Mouse (Mus musculus): ENCODE measurements around the gene Coro2b. TPM values are rescaled to one million over a fixed set of nuclear protein-coding genes. Genes with fewer than 3 reads are reported as not detected.

Coro2b gene
- polyA plus RNA-seq, 1 experiment, result 3.1 TPM

DNA sequence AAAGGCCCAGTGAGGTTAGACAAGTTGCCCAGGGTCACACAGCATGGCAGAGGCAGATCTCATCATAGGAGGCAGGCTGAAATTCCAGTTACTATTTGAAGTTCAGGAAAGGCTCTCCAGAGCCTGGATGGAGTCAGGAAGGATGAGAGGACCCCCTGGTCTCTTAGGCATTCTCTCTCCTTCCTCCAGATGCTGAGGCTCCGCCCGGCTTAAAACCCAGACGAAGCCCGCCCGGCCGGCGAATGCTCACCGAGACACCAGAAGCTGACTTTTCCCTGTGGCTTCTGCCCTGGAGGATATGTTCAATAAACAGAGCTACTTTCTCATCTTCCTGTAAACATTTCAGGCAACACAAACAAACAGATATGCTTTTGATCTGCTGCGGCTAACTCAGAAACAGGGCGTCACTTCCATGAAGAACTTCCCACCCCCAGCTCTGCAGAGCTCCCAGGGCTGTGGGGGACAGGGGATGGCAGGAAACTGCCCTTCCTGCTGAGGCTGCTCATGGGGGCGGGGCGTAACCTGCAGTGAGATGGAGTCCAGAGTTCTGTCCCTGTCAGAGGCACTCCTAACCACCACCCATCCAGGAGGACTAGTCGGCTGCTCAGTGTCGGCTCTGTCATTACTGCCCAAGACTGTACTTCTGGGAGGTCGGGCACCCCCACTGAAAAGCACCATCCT lies 13.9 kb downstream of the Coro2b start:
- H3K9me3 ChIP-seq (replicated peaks; ENCODE audit: control insufficient read depth, insufficient read depth, low read length, poor library complexity, severe bottlenecking), result no peaks in the 10 kb centered on the region
- no peaks in the 10 kb centered on the region for H3K36me3 ChIP-seq (ENCODE audit: control insufficient read depth, insufficient read depth, low read length, poor library complexity, severe bottlenecking)
- TF ChIP-seq EP300 (IDR thresholded peaks at IDR 0.05; ENCODE audit: insufficient read depth, low read depth, low read length) (no peak), CTCF (IDR thresholded peaks at IDR 0.05; ENCODE audit: low read depth, low read length) (no peak), POLR2A (IDR thresholded peaks at IDR 0.05; ENCODE audit: insufficient read depth, low read length) (no peak)
- no peak overlapping the region for H3K4me3 ChIP-seq (ENCODE audit: low read depth, low read length)
- H3K4me1 ChIP-seq (ENCODE audit: control insufficient read depth, insufficient read depth, low read length), result peaks cover 18% of the 10 kb centered on the region
- H3K27ac ChIP-seq (ENCODE audit: insufficient read depth, low read length), result no peak overlapping the region
- no peak overlapping the region for H3K9ac ChIP-seq (ENCODE audit: low read depth, poor library complexity, severe bottlenecking)
- H3K27me3 ChIP-seq (ENCODE audit: control insufficient read depth, insufficient read depth, low read length, poor library complexity, severe bottlenecking), result no peaks in the 10 kb centered on the region

DNA sequence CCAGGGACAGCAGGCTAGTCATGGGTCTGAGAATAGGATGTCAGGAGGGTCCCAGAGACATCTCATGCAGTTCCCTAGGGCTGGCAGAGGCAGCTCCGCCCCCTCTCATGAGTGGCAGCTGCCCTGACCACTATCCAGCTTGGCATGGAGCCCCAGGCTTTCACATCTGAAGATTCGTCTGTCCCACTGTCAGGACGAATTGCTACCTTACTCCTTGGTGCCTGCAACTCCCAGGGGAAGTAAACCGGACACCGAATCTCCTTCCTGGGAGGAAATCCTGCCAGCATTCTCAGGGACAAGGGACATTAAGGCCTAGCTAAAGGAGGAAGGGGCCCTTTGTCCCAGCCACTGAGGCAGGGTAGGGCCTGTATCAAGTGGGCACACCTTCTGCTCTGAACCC lies 14.6 kb downstream of the Coro2b start:
- H3K27me3 ChIP-seq (ENCODE audit: control insufficient read depth, insufficient read depth, low read length, poor library complexity, severe bottlenecking), result no peaks in the 10 kb centered on the region
- H3K9me3 ChIP-seq (replicated peaks; ENCODE audit: control insufficient read depth, insufficient read depth, low read length, poor library complexity, severe bottlenecking), result no peaks in the 10 kb centered on the region
- no peak overlapping the region for H3K9ac ChIP-seq (ENCODE audit: low read depth, poor library complexity, severe bottlenecking)
- no peak overlapping the region for H3K27ac ChIP-seq (ENCODE audit: insufficient read depth, low read length)
- no peaks in the 10 kb centered on the region for H3K36me3 ChIP-seq (ENCODE audit: control insufficient read depth, insufficient read depth, low read length, poor library complexity, severe bottlenecking)
- no peak overlapping the region for H3K4me3 ChIP-seq (ENCODE audit: low read depth, low read length)
- peaks cover 18% of the 10 kb centered on the region for H3K4me1 ChIP-seq (ENCODE audit: control insufficient read depth, insufficient read depth, low read length)
- TF ChIP-seq CTCF (IDR thresholded peaks at IDR 0.05; ENCODE audit: low read depth, low read length), result no peak
- no peak for TF ChIP-seq EP300 (IDR thresholded peaks at IDR 0.05; ENCODE audit: insufficient read depth, low read depth, low read length)
- TF ChIP-seq POLR2A (IDR thresholded peaks at IDR 0.05; ENCODE audit: insufficient read depth, low read length), result no peak

DNA sequence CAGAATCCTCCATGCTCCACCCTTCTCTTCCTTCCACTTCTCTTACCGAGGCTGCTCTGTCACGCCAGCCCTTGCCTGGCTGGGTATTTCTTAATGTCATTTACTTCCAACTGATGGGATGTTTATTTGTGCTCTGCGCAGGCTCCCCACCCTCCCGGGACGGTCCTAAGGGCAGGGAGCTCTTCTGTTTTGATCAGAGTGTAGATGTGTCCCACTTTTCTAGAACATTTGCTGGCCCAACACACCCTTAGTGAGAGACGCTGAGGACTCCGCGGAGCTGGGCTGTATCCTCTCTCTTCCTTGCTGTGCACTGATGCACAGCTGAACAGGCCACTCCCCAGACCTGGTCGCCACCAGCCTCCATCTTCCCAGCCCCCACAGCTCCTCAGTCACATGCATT lies 15.3 kb downstream of the Coro2b start:
- H3K27ac ChIP-seq (ENCODE audit: insufficient read depth, low read length), result no peak overlapping the region

DNA sequence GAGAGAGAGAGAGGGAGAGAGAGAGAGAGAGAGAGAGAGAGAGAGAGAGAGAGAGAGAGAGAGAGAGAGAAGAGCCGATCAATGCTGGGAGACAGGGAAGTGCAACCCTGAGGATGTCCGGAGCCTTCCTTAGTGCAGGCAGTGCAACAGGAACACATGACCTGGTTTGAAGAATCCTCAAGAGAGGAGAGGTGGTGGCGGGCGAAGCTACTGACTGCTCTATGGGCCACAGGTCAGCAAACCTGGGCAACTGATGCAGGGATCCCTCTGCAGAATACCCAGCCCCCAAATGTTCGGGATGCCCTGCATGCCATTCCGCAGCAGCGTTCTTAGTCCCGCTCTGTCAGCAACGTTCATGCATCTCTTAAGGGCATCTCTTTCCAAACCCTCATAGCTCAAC lies 15.9 kb downstream of the Coro2b start:
- Histone ChIP-seq H3K36me3 (ENCODE audit: control insufficient read depth, insufficient read depth, low read length, poor library complexity, severe bottlenecking) (no peaks in the 10 kb centered on the region), H3K27me3 (ENCODE audit: control insufficient read depth, insufficient read depth, low read length, poor library complexity, severe bottlenecking) (no peaks in the 10 kb centered on the region), H3K9ac (ENCODE audit: low read depth, poor library complexity, severe bottlenecking) (no peak overlapping the region), H3K4me3 (ENCODE audit: low read depth, low read length) (no peak overlapping the region), H3K27ac (ENCODE audit: insufficient read depth, low read length) (no peak overlapping the region), H3K9me3 (replicated peaks; ENCODE audit: control insufficient read depth, insufficient read depth, low read length, poor library complexity, severe bottlenecking) (no peaks in the 10 kb centered on the region), H3K4me1 (ENCODE audit: control insufficient read depth, insufficient read depth, low read length) (peaks cover 18% of the 10 kb centered on the region)
- TF ChIP-seq CTCF (IDR thresholded peaks at IDR 0.05; ENCODE audit: low read depth, low read length) (no peak), POLR2A (IDR thresholded peaks at IDR 0.05; ENCODE audit: insufficient read depth, low read length) (no peak), EP300 (IDR thresholded peaks at IDR 0.05; ENCODE audit: insufficient read depth, low read depth, low read length) (no peak)

More for the DNA sequence above, 15.3 kb downstream of the Coro2b start:
- Histone ChIP-seq H3K4me3 (ENCODE audit: low read depth, low read length) (no peak overlapping the region), H3K36me3 (ENCODE audit: control insufficient read depth, insufficient read depth, low read length, poor library complexity, severe bottlenecking) (no peaks in the 10 kb centered on the region), H3K9ac (ENCODE audit: low read depth, poor library complexity, severe bottlenecking) (no peak overlapping the region), H3K27me3 (ENCODE audit: control insufficient read depth, insufficient read depth, low read length, poor library complexity, severe bottlenecking) (no peaks in the 10 kb centered on the region), H3K9me3 (replicated peaks; ENCODE audit: control insufficient read depth, insufficient read depth, low read length, poor library complexity, severe bottlenecking) (no peaks in the 10 kb centered on the region), H3K4me1 (ENCODE audit: control insufficient read depth, insufficient read depth, low read length) (peaks cover 18% of the 10 kb centered on the region)
- TF ChIP-seq EP300 (IDR thresholded peaks at IDR 0.05; ENCODE audit: insufficient read depth, low read depth, low read length) (no peak), CTCF (IDR thresholded peaks at IDR 0.05; ENCODE audit: low read depth, low read length) (no peak), POLR2A (IDR thresholded peaks at IDR 0.05; ENCODE audit: insufficient read depth, low read length) (no peak)

DNA sequence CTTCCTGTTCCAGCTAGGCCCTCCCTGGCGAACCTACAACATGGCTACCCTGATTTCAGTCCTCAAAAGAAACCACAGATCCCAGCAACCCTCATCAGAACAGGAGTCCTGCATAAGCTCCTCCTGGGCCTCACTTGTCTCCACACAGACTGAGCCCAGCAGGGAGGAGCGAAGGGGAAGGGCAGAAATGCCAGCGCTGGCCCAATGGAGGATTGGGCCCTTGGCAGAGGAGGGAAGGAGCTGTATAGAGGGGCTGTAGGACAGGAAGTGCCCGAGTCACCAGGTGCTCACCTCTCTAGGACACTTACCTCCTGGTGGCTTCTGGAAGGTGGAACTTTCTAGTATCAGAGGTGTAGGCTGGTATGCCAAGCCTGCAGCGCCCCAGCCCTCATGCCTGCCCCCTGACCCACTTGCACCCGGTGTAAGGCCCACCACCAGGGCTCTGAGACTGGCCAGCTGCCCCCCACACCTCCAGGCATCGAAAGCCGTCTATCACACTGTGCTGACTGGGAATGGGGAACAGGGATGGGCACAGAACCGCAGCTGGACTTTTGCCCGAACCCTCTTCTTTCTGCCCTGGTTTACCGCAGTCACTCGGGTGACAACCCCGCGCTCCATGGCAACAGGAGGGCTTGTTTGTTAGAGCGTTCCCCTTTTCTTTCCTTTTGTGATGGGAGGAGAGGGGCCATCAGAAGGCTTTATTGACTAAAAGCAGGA lies 16.9 kb downstream of the Coro2b start:
- Histone ChIP-seq H3K4me1 (ENCODE audit: control insufficient read depth, insufficient read depth, low read length) (peaks cover 14% of the 10 kb centered on the region), H3K9me3 (replicated peaks; ENCODE audit: control insufficient read depth, insufficient read depth, low read length, poor library complexity, severe bottlenecking) (no peaks in the 10 kb centered on the region), H3K9ac (ENCODE audit: low read depth, poor library complexity, severe bottlenecking) (no peak overlapping the region), H3K4me3 (ENCODE audit: low read depth, low read length) (no peak overlapping the region; the same call in 1 of the 2 replicates), H3K36me3 (ENCODE audit: control insufficient read depth, insufficient read depth, low read length, poor library complexity, severe bottlenecking) (no peaks in the 10 kb centered on the region), H3K27me3 (ENCODE audit: control insufficient read depth, insufficient read depth, low read length, poor library complexity, severe bottlenecking) (no peaks in the 10 kb centered on the region), H3K27ac (ENCODE audit: insufficient read depth, low read length) (no peak overlapping the region)
- TF ChIP-seq POLR2A (IDR thresholded peaks at IDR 0.05; ENCODE audit: insufficient read depth, low read length), result no peak
- TF ChIP-seq EP300 (IDR thresholded peaks at IDR 0.05; ENCODE audit: insufficient read depth, low read depth, low read length), result no peak
- TF ChIP-seq CTCF (IDR thresholded peaks at IDR 0.05; ENCODE audit: low read depth, low read length), result no peak

DNA sequence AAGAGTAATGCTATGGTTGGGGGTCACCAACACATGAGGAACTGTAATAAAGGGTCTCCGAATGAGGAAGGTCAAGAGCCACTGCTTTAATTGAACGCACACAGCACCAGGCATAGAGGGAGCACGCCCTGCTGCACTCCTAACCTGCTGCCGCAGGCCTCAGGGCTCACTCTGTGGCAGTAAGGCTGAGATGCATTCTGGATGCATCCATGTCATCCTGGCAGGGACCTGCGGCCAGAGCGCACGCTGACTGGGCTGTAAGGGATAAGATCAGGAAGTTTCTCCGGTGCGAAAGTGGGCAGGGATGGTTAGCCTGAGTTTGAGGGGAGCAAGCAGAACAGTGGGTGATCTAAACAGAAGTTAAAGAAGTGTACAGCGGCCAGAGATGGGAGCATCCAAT lies 17.5 kb downstream of the Coro2b start:
- H3K27ac ChIP-seq (ENCODE audit: insufficient read depth, low read length), result no peak overlapping the region
- no peaks in the 10 kb centered on the region for H3K9me3 ChIP-seq (replicated peaks; ENCODE audit: control insufficient read depth, insufficient read depth, low read length, poor library complexity, severe bottlenecking)
- H3K36me3 ChIP-seq (ENCODE audit: control insufficient read depth, insufficient read depth, low read length, poor library complexity, severe bottlenecking), result no peaks in the 10 kb centered on the region
- TF ChIP-seq CTCF (IDR thresholded peaks at IDR 0.05; ENCODE audit: low read depth, low read length) (no peak), EP300 (IDR thresholded peaks at IDR 0.05; ENCODE audit: insufficient read depth, low read depth, low read length) (no peak), POLR2A (IDR thresholded peaks at IDR 0.05; ENCODE audit: insufficient read depth, low read length) (no peak)
- H3K9ac ChIP-seq (ENCODE audit: low read depth, poor library complexity, severe bottlenecking), result no peak overlapping the region
- no peaks in the 10 kb centered on the region for H3K27me3 ChIP-seq (ENCODE audit: control insufficient read depth, insufficient read depth, low read length, poor library complexity, severe bottlenecking)
- peaks cover 8% of the 10 kb centered on the region for H3K4me1 ChIP-seq (ENCODE audit: control insufficient read depth, insufficient read depth, low read length)
- peak overlapping the region; percentile 21 for H3K4me3 ChIP-seq (ENCODE audit: low read depth, low read length)

All from ES-Bruce4 (cell line).